Mouse (Mus musculus): ENCODE results near the gene Top2a. TPM values are rescaled to one million over a fixed set of nuclear protein-coding genes. Genes with fewer than 3 reads are reported as not detected.

Top2a gene
- polyA plus RNA-seq, 1 experiment from 2014 or later, result 20.4 TPM

DNA sequence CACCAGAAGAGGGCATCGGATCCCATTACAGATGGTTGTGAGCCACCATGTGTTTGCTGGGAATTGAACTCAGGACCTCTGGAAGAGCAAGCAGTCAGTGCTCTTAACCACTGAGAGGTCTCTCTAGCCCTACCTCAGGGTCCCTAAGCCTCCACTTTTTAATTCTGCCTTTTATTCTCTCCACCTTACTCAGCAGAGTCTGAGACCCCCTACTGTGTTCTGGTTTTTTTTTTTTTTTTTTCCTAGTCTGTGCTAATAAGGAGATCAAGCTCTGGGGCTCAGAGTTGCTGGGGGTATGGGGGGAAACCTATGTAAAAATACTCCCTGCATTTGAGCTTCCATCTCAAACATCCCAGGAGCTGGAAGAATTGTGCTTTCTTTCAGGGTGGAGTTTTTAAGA lies 71.9 kb downstream of the Top2a start:
- H3K4me3 ChIP-seq (ENCODE audit: low read depth, low read length), result no peak overlapping the region
- no peak overlapping the region for H3K27ac ChIP-seq (ENCODE audit: low read length)
- H3K36me3 ChIP-seq (ENCODE audit: control insufficient read depth, insufficient read depth, low read length), result peaks cover 6% of the 10 kb centered on the region; the same call in 1 of the 2 replicates
- no peak for ATAC-seq
- 57% methylated on average over 1 of the region's 1 CpGs for WGBS
- H3K9ac ChIP-seq (ENCODE audit: low read depth, low read length), result no peak overlapping the region
- no peaks in the 10 kb centered on the region for H3K27me3 ChIP-seq (ENCODE audit: control insufficient read depth, insufficient read depth, low read depth, low read length)
- H3K9me3 ChIP-seq (replicated peaks; ENCODE audit: control insufficient read depth, low read length, poor library complexity, severe bottlenecking), result no peaks in the 10 kb centered on the region
- no peak overlapping the region for H3K4me2 ChIP-seq (ENCODE audit: low read length)
- H3K4me1 ChIP-seq (ENCODE audit: control insufficient read depth, insufficient read depth, low read length), result peaks cover 26% of the 10 kb centered on the region

DNA sequence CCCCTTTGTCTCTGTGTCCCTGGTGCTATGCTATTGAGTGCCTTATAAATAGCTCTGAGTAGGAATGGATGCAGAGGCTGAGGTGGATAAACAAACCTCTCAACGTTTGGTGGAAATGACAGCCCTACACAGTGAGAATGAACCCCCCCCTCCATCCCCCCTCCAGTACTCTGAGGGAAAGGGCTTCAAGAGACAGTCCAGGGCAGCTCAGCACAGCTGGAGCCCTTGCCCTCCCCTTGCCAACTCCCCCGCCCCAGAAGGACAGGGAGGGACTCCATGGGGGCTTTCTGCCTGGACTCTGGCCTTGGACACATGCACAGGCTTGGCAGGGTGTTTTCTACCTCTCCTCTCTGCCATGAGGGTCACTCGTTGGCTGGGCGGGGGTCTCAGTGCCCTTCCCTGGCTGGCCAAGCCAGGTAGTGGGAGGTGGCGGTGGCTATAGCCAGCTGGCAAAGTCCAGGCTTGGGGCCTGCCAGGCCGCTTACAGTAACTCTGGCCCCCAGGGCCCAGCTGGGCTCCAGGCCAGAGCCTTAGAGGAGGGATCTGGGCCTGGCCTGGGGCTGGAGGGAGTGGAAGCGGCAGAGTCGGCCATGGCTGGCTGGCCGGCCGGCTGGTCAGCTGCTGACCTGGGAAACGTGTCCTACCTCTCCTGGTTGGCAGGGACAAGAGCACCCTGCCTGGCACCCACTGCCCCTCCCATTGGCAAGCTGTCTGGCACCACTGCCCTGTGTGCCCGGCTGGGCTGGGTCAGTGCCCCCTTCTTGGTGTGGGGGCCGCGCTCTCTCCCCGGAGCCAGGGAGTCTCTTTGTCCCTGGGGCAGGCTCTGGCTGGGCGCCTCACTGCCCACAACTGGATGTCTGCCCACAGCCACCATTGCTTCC lies 72.7 kb downstream of the Top2a start:
- Histone ChIP-seq H3K9me3 (replicated peaks; ENCODE audit: control insufficient read depth, low read length, poor library complexity, severe bottlenecking) (no peaks in the 10 kb centered on the region), H3K27ac (ENCODE audit: low read length) (peak overlapping the region; percentile 55), H3K4me1 (ENCODE audit: control insufficient read depth, insufficient read depth, low read length) (peaks cover 26% of the 10 kb centered on the region), H3K4me3 (ENCODE audit: low read depth, low read length) (no peak overlapping the region), H3K9ac (ENCODE audit: low read depth, low read length) (peak overlapping the region; percentile 46; the same call in 1 of the 2 replicates), H3K27me3 (ENCODE audit: control insufficient read depth, insufficient read depth, low read depth, low read length) (no peaks in the 10 kb centered on the region), H3K36me3 (ENCODE audit: control insufficient read depth, insufficient read depth, low read length) (peaks cover 6% of the 10 kb centered on the region; the same call in 1 of the 2 replicates), H3K4me2 (ENCODE audit: low read length) (peak overlapping the region; percentile 14; the same call in 1 of the 2 replicates)
- 51% methylated on average over 13 of the region's 16 CpGs for WGBS
- ATAC-seq, result peak; percentile 64

DNA sequence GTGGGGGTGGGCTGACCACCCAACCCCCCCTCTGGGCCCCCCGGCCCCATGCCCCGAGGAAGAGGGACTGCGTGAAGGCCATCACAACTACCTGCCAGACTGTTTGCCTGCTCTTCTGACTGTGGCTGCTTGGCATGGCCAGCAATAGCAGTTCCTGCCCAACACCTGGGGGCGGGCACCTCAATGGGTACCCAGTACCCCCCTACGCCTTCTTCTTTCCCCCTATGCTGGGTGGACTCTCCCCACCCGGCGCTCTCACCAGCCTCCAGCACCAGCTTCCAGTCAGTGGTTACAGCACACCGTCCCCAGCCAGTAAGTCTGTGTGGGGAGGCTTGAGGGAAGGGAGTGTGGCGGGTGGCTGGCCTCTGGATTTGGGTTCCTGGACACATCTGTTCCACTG lies 73.5 kb downstream of the Top2a start:
- no peak for ATAC-seq
- Histone ChIP-seq H3K4me1 (ENCODE audit: control insufficient read depth, insufficient read depth, low read length) (peaks cover 25% of the 10 kb centered on the region), H3K4me3 (ENCODE audit: low read depth, low read length) (no peak overlapping the region), H3K27me3 (ENCODE audit: control insufficient read depth, insufficient read depth, low read depth, low read length) (no peaks in the 10 kb centered on the region), H3K27ac (ENCODE audit: low read length) (no peak overlapping the region), H3K9ac (ENCODE audit: low read depth, low read length) (no peak overlapping the region), H3K9me3 (replicated peaks; ENCODE audit: control insufficient read depth, low read length, poor library complexity, severe bottlenecking) (no peaks in the 10 kb centered on the region), H3K4me2 (ENCODE audit: low read length) (no peak overlapping the region), H3K36me3 (ENCODE audit: control insufficient read depth, insufficient read depth, low read length) (peaks cover 6% of the 10 kb centered on the region; the same call in 1 of the 2 replicates)
- 88% methylated on average over 9 of the region's 9 CpGs for WGBS

DNA sequence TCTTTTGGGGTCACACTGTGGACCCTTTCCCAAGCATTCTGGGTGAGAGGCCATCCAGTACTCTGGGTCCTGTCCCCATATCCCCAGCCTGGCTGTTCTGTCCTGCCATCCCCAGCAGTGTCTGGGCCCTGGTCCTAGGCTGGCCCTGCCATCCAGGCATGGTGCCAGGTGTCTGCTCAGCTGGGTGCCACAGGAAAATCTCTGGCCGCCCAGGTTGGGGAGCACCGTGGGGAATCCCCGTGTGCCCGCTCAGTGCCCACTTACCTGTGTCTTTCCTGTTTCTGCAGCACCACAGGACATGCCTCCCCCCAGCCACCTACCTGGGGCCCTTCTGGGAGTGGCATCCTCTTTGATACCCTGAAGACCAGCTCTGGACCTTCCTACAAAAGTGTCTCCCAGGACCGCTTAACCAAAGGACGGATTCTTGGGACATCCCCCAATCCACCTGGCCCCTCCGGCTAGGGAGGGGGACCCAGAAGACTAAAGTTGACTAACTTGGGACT lies 74.0 kb downstream of the Top2a start:
- no peaks in the 10 kb centered on the region for H3K27me3 ChIP-seq (ENCODE audit: control insufficient read depth, insufficient read depth, low read depth, low read length)
- no peak for ATAC-seq
- H3K27ac ChIP-seq (ENCODE audit: low read length), result no peak overlapping the region
- H3K4me3 ChIP-seq (ENCODE audit: low read depth, low read length), result no peak overlapping the region
- peaks cover 6% of the 10 kb centered on the region; the same call in 1 of the 2 replicates for H3K36me3 ChIP-seq (ENCODE audit: control insufficient read depth, insufficient read depth, low read length)
- no peak overlapping the region for H3K4me2 ChIP-seq (ENCODE audit: low read length)
- H3K9me3 ChIP-seq (replicated peaks; ENCODE audit: control insufficient read depth, low read length, poor library complexity, severe bottlenecking), result no peaks in the 10 kb centered on the region
- 81% methylated on average over 7 of the region's 7 CpGs for WGBS
- no peak overlapping the region for H3K9ac ChIP-seq (ENCODE audit: low read depth, low read length)
- peaks cover 20% of the 10 kb centered on the region for H3K4me1 ChIP-seq (ENCODE audit: control insufficient read depth, insufficient read depth, low read length)

DNA sequence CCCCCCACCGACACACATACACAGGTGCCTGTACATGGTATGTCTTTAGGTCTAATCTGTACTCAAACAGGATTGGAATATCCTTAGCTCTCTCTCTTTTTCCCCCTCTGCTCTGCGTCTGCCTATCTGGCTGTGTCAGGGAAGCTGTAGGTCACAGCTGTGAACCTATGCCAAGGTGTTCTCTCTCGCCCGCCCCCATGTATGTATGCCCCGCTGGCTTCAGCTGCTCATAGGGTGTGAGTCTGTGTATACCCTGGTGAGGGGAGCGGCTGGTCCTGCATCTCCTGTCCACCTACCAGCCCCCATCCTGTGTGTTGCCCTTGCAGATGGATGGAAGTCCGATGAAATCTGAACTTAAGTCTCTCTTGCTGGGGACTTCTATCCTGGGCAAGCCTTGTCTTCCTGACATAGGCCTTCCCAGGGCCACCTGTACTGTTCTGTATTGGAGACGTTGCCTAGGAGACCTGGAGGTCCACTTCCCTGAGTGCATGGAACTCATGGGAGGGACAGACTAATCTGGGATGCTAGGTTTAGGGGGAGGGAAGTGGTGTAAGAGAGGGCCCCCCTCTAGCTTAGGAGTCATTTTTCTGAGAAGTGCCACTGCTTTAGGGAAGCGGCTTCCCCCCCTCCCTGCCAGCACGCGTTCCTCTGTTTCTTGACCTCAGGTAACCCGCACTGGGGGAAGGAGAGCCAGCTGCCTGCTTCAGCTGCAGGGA lies 74.6 kb downstream of the Top2a start:
- H3K9me3 ChIP-seq (replicated peaks; ENCODE audit: control insufficient read depth, low read length, poor library complexity, severe bottlenecking), result no peaks in the 10 kb centered on the region
- H3K4me1 ChIP-seq (ENCODE audit: control insufficient read depth, insufficient read depth, low read length), result peaks cover 14% of the 10 kb centered on the region
- H3K9ac ChIP-seq (ENCODE audit: low read depth, low read length), result no peak overlapping the region
- H3K4me3 ChIP-seq (ENCODE audit: low read depth, low read length), result no peak overlapping the region
- H3K36me3 ChIP-seq (ENCODE audit: control insufficient read depth, insufficient read depth, low read length), result peaks cover 6% of the 10 kb centered on the region; the same call in 1 of the 2 replicates
- WGBS, result 66% methylated on average over 12 of the region's 12 CpGs
- no peak overlapping the region for H3K4me2 ChIP-seq (ENCODE audit: low read length)
- no peak for ATAC-seq
- no peak overlapping the region for H3K27ac ChIP-seq (ENCODE audit: low read length)
- no peaks in the 10 kb centered on the region for H3K27me3 ChIP-seq (ENCODE audit: control insufficient read depth, insufficient read depth, low read depth, low read length)

DNA sequence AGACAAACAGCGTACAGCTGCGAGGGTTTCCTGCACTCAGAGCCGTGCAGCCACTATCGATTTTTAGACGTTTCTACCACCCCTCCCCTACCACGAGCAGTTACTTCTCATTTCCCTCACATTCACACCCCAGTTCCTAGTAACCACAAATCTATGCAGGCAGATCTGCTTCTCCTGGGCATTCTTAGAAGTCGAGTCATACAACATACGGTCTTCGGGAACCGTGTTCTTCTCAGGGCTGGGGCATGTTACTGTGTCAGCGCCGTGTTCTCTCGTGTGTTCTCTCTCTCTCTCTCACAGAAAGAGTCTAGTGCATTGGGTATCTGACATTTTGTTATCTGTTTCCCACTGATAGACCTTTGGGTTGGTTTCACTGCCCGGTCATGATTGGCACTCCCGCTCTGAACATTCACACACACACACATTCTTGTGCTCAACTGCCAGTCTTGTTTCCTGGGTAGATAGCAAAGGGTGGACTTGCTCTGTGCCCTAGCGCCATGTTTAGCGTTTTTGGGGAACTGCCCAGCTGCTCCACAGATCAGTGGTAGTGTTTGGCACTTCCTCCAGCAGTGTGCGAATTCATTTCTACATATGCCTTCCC lies 75.9 kb downstream of the Top2a start:
- H3K36me3 ChIP-seq (ENCODE audit: control insufficient read depth, insufficient read depth, low read length), result peaks cover 6% of the 10 kb centered on the region; the same call in 1 of the 2 replicates
- H3K9ac ChIP-seq (ENCODE audit: low read depth, low read length), result no peak overlapping the region
- no peak overlapping the region for H3K4me3 ChIP-seq (ENCODE audit: low read depth, low read length)
- no peaks in the 10 kb centered on the region for H3K9me3 ChIP-seq (replicated peaks; ENCODE audit: control insufficient read depth, low read length, poor library complexity, severe bottlenecking)
- WGBS, result 89% methylated on average over 18 of the region's 18 CpGs
- ATAC-seq, result no peak
- peaks cover 18% of the 10 kb centered on the region for H3K4me1 ChIP-seq (ENCODE audit: control insufficient read depth, insufficient read depth, low read length)
- no peaks in the 10 kb centered on the region for H3K27me3 ChIP-seq (ENCODE audit: control insufficient read depth, insufficient read depth, low read depth, low read length)
- no peak overlapping the region for H3K4me2 ChIP-seq (ENCODE audit: low read length)
- H3K27ac ChIP-seq (ENCODE audit: low read length), result no peak overlapping the region

DNA sequence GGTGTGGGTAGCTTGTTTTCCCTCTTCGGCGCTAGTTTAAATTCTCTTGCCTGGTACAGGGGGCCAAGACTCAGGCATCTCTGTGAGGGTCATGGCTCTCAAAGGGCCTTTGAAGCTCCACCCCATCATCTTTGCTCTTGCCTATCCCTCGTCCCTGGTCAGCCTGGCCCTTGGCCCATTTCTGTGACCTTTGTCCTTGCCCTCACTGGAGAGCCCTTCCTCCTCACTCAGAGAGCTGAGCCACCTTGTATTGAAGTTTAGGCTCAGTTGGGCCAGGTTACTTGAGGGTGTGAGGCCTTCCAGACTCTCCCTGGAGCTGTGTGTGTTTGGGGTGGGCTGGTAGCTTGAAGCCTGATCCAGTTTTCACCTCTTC lies 78.4 kb downstream of the Top2a start:
- H3K4me2 ChIP-seq (ENCODE audit: low read length), result no peak overlapping the region
- 59% methylated on average over 3 of the region's 3 CpGs for WGBS
- H3K27me3 ChIP-seq (ENCODE audit: control insufficient read depth, insufficient read depth, low read depth, low read length), result no peaks in the 10 kb centered on the region
- no peak overlapping the region for H3K4me3 ChIP-seq (ENCODE audit: low read depth, low read length)
- ATAC-seq, result no peak
- H3K4me1 ChIP-seq (ENCODE audit: control insufficient read depth, insufficient read depth, low read length), result peaks cover 29% of the 10 kb centered on the region
- peaks cover 5% of the 10 kb centered on the region; the same call in 1 of the 2 replicates for H3K36me3 ChIP-seq (ENCODE audit: control insufficient read depth, insufficient read depth, low read length)
- no peak overlapping the region for H3K27ac ChIP-seq (ENCODE audit: low read length)
- H3K9ac ChIP-seq (ENCODE audit: low read depth, low read length), result no peak overlapping the region
- no peaks in the 10 kb centered on the region for H3K9me3 ChIP-seq (replicated peaks; ENCODE audit: control insufficient read depth, low read length, poor library complexity, severe bottlenecking)

DNA sequence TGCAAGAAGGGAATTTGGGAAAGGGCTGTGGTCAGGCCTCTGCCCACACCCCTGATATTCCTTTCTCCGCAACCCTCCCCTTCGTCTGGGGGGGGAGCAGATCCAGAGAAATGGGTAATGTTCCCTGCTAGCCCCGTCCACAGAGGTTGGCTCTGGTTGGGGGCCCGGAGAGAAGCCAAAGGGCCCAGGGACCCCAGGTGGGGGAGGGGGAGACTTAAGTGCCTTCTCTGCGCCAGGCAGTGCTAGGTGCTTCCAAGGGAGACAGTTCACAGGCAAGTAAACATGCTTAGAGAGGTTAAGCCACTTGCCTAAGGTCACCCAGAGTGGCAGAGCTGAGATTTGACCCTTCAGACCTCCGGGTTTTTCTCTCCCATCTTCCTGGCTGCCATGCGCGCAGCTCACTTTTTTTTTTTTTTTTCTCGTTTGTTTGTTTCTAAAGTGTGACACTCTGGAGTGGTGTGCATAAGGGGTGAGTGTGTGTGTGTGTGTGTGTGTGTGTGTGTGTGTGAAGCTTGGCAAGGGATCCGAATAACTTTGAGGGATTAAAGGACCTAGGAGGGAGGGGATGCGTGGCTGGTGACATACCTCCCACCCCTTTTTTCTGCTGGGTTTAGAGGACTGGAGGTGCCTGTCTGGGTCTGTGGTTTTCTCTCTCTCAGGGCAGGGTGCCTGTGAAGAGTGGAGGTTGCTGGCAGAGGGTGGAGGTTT lies 78.9 kb downstream of the Top2a start:
- Histone ChIP-seq H3K27me3 (ENCODE audit: control insufficient read depth, insufficient read depth, low read depth, low read length) (no peaks in the 10 kb centered on the region), H3K4me1 (ENCODE audit: control insufficient read depth, insufficient read depth, low read length) (peaks cover 31% of the 10 kb centered on the region), H3K9me3 (replicated peaks; ENCODE audit: control insufficient read depth, low read length, poor library complexity, severe bottlenecking) (no peaks in the 10 kb centered on the region), H3K4me2 (ENCODE audit: low read length) (no peak overlapping the region), H3K27ac (ENCODE audit: low read length) (no peak overlapping the region), H3K36me3 (ENCODE audit: control insufficient read depth, insufficient read depth, low read length) (no peaks in the 10 kb centered on the region), H3K9ac (ENCODE audit: low read depth, low read length) (no peak overlapping the region), H3K4me3 (ENCODE audit: low read depth, low read length) (no peak overlapping the region)
- no peak for ATAC-seq
- 23% methylated on average over 11 of the region's 11 CpGs for WGBS
